Mouse (Mus musculus) MN1 (cell line): Measurements from ENCODE around the gene Dot1l.

ENCODE experiments used
- DNase-seq: peaks from one replicate; pipeline ENCODE4 v3.0.0-alpha.2; 2016; ENCODE audit warnings: low spot score

The Dot1l gene

DNA sequence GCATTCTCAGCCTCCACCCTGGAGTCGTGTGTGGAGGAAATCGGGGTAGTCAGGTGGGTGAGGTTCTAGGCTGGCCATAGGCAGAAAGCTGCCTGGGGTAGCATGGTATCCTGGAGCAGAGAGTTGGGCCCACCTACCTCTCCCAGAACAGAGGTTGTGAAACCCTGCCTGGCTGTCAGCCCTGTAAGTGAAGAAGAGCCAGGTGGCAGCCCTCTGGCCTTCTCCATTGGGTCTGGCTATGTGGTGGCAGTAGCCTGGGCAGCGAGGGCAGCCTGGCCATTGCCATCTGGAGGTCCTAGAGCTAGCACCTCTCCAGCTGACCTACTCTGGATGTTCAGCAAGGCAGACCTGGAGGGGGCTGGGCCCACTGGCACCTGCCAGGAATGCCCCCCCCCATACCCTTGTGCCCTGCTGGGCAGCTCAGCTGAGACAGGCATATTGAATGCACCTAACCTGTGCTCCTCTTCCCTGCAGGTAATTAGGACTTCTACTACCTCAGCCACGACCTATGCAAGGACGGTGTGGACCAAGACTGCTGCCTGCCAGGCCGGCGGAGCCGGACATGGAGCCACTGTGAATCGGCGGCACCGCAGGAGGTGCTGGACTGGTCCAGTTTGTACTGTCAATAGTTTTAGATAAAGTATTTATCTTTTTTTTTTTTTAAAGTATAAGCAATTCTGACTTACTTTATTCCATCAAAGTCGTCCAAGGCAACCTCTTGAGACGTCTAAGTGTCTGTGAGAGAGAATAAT lies 38.2 kb downstream of the Dot1l start:
- DNase-seq: peak; percentile 61

DNA sequence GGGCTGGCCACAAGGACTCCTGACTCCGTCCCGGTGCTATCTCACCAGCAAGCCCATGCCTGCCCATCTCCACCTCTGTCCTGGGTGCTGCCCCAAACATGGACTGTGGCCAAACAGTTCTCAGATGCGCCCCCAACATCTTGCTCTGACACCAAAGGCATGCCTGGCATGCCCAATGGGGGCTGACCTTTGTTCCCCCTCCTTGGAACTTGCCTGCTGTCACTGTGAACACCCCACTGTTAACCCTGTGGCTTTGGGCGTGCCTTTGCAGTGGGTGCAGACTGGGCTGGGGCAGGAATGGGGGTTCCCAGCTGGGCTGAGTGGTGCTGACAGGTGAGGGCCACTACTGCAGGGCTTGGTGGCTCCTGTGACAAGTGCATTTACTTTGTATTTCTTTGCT lies 38.8 kb downstream of the Dot1l start:
- DNase-seq: no peak

GRCm38 (mm10) chr10:80794750-80795149 lies 39.7 kb downstream of the Dot1l start:
- no peak for DNase-seq

- peak; percentile 23 for DNase-seq
These were observed 41.4 kb downstream of the Dot1l start for GRCm38 (mm10) chr10:80796307-80796848.

DNA sequence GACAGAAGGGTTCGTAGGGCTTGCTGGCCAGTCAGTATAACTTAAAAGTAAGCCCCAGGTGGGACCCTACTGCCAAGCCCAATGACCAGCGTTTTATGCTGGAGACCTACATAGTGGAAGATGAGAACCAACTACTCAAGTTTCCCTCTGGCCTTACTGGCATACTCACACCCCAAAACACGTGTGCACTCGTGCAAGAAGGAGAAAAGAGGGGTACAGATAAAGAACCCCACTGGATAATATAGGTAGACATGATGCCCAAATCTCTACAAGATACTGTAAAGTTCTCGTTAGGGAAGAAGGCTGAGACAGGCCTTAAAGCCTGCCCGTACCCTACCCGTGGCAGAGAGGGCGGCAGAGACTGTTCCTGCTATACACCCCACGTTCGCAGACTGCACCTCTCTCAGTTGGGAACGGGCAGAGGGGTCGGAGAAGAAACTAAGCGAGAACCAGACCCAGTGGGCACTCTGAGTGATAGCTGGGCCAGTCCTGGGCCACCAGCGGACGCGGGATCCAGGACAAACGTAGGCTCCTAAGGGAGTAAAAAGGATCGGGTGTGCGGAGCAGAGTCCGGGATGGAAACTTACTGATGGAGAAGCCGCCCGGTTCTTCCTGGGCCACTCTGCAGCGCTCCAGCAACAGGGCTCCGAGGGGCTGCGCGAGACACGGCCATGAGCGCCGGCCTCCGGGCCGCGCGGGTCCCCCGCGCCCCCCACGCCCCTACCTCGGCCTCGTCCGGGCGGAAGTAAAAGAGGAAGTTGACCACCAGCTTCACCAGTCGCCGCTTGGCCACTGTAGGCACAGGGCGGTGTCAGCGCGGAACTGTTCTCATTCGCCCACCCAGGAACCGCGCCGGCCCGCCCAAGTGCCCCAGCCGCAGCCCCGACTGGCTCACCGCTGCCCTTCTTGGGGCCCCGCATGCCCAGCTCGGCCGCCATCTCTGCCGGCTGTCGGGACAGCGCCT lies 42.5 kb downstream of the Dot1l start:
- no peak for DNase-seq

DNA sequence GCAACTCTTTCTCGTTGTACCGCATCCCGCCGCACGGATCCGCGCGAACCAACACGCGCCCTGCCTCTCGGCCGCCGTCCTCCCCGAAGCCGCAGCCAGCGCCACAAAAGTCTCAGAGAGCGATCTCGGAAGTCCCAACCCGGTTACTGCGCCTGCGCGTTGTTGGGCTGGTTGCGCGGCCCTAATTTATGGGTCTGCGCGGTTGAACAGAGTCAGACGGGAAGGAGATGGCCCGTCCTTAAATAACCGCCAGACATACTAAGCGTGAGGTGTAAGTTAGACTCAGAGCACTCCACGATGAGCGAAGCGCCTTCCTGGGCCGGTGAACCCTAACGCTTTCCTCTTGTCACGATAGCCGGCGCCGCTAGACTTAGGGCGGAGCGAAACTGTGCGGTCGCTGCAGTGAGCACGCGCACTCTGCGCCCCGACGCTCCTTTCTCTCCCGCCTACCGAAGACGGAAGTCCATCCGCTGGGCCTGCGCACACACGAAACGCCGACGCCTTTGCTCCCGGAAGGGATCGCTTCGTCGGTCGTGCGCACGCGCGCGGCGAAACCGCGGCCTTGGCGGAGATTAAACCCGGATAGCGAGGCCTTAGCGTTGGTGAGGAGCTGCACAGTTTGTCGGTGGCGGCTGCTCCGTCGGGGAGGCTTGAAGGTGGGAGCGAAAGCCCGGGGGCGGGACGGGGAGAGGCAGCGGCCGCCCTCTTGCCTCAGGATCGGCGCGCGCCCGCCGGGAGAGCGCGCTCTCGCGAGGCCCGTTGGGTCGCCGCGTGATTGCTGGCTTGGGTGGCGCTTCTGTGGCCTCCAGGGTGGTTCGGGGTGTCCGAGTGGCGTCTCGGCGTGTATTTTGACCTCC lies 43.4 kb downstream of the Dot1l start, which contains the start of the genes Sf3a2 and Plekhj1:
Gene Sf3a2, plus strand, starts transcription at position 49 of the 857 bp plus-strand sequence.
Gene Plekhj1, minus strand, starts transcription at position 477 of the 857 bp plus-strand sequence.
- DNase-seq: peak; percentile 98

DNA sequence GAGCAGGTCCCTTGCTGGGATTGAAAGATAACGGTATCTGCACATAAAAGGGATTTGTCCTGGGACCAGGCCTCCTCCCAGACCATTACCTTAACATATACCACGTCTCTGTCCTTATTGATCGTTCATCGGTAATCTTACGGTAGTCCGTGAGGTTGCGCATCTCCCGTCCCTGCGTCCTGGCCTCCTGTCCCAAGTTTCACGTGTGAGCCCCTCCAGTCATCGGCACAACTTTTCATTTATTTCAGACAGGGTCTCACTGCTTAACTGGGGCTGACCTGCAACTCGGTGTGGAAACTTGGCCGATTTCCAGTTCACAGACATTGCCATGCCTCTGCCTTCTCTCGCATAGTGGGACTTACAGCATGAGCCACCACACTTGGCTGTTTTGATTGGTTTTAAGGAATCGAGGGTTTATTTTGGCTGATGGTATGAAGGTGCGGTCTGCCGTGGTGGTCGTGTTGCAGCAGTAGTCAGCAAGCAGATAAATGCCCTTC lies 44.1 kb downstream of the Dot1l start:
- peak; percentile 56 for DNase-seq

GRCm38 (mm10) chr10:80802204-80802912 lies 47.4 kb downstream of the Dot1l start:
- DNase-seq: no peak

- no peak for DNase-seq
These were observed 48.0 kb downstream of the Dot1l start for GRCm38 (mm10) chr10:80802996-80803395.

DNA sequence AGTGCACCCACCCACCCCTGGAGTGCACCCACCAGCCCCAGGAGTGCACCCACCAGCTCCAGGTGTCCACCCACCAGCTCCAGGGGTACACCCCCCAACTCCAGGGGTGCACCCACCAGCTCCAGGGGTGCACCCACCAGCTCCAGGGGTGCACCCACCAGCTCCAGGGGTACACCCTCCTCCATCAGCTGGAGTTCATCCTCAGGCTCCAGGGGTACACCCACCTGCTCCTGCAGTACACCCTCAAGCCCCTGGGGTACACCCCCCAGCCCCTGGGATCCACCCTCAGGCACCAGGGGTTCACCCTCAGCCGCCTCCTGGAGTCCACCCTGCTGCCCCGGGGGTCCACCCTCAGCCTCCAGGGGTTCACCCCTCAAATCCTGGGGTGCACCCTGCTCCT lies 49.3 kb downstream of the Dot1l start:
- DNase-seq: no peak

DNA sequence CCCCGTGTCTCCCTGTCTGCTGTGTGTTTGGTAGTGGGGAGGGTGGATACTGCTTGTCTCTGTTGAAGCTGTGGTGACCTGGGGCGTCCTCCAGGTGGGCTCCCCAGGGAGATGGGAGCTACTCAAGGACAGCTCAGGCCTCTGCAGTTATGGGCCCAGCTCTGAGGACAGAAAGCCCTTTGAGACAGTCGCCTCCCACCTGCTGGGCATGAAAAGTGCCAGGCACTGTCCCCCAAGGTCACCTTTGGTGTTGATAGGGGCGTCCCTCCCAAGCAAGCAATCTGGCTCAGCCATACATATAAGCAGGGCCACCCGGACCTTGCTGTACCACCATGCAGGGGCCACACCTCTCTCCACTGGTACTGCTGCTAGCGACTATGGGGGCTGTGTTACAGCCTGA lies 49.9 kb downstream of the Dot1l start, which contains the start of gene Amh:
Gene Amh, plus strand, starts transcription at position 328 of the 400 bp plus-strand sequence.
- no peak for DNase-seq

GRCm38 (mm10) chr10:80805322-80805721 lies 50.3 kb downstream of the Dot1l start:
- DNase-seq: no peak

GRCm38 (mm10) chr10:80805925-80806324 lies 50.9 kb downstream of the Dot1l start:
- peak; percentile 75 for DNase-seq

DNA sequence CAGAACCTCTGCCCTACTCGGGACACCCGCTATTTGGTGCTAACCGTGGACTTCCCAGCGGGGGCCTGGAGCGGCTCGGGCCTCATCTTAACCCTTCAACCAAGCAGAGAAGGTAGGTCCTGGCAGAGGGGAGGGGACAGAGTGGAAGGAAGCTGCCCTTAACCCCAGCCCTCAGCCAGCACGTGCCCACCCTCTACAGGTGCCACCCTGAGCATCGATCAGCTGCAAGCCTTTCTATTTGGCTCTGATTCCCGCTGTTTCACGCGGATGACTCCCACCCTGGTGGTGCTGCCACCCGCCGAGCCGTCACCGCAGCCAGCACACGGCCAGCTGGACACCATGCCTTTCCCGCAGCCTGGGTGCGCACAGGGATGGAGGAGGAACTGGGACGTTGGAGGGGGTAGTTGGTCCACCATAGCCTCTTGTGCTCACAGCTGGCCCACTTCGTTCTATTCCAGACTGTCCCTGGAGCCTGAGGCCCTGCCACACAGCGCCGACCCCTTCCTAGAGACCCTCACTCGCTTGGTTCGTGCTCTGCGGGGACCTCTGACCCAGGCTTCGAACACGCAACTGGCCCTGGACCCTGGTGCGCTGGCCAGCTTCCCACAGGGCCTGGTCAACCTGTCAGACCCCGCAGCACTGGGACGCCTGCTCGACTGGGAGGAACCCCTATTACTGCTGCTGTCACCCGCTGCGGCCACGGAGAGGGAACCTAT lies 51.5 kb downstream of the Dot1l start:
- DNase-seq: no peak

DNA sequence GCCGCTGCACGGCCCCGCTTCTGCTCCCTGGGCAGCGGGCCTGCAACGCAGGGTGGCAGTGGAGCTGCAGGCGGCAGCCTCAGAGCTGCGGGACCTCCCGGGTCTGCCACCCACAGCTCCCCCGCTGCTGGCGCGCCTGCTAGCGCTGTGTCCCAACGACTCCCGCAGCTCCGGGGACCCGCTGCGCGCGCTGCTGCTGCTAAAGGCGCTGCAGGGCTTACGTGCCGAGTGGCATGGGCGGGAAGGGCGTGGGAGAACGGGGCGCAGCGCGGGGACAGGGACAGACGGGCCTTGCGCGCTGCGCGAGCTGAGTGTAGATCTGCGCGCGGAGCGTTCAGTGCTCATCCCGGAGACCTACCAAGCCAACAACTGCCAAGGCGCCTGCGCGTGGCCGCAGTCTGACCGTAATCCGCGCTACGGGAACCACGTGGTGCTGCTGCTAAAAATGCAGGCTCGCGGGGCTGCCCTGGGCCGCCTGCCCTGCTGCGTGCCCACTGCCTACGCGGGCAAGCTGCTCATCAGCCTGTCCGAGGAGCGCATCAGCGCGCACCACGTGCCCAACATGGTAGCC lies 52.1 kb downstream of the Dot1l start:
- peak; percentile 43 for DNase-seq

DNA sequence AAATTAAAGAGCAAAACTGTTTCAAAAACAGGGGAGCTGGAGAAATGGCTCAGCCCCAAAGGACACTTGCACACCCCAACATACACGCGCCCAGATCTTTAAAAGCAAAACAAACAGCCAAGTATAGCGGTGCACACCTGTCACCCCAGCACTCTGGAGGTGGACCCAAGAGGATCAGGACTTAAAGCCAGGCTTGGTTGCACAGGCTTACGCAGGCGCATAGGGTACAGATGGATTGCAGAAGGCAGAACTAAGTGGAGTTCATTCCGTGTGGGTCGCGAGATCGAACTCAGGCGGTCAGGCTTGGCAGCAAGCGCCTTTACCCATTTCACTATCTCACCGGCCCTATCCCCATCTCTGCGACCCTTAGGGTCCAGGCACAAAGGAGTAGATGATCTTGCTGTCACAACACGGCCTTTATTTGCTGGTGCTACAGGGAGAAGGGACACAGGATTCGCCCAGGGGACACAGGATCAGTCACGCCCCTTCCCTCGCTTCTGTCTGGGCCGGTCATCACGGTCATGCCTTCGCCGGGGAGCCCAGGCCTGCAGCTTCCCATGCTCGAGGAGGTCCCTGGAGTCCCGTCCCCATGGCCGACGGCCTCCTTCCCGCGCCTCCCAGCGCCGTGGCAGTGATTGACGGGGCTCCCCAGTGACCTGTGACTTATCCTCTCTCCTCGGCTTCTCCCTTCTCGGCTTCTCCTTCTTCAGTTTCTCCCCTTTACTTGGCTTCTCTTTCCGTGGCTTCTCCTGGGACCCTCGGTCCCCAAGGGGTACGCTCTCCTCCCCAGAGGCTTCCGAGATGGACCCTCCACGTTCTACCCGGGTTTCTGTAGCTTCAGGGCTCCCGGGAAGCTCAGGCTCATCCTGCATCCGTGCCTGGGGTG lies 53.3 kb downstream of the Dot1l start:
- peak; percentile 37 for DNase-seq

GRCm38 (mm10) chr10:80808985-80809632 lies 54.1 kb downstream of the Dot1l start:
- peak; percentile 57 for DNase-seq

GRCm38 (mm10) chr10:80810084-80810483 lies 55.1 kb downstream of the Dot1l start:
- no peak for DNase-seq
